Mouse (Mus musculus) lung, embryonic 16.5 days (tissue): Measurements from ENCODE around the gene Asic2. TPM values are rescaled to one million over a fixed set of nuclear protein-coding genes. Genes with fewer than 3 reads are reported as not detected.

Source experiments
- ATAC-seq: fragments of 200-750 bp; cut with Nextera tagmentation; 2 replicates; pipeline ENCODE4 v1.8.0; 2017; ENCODE audit warnings: low read depth, mild to moderate bottlenecking, moderate library complexity
- H3K27ac ChIP-seq: fragments of 300-500 bp; sonication (generic); 2 replicates; pipeline ENCODE4 v1.5.1; 2014; ENCODE audit warnings: mild to moderate bottlenecking, control low read depth, low read length
- H3K27me3 ChIP-seq: fragments of 300-500 bp; sonication (generic); 2 replicates; pipeline ENCODE4 v1.6.1; 2014; ENCODE audit warnings: low read depth, low read length, mixed read lengths; ENCODE audit not compliant: control insufficient read depth, insufficient read depth
- H3K36me3 ChIP-seq: fragments of 300-500 bp; sonication (generic); 2 replicates; pipeline ENCODE4 v1.6.1; 2014; ENCODE audit warnings: low read length; ENCODE audit not compliant: control insufficient read depth, insufficient read depth
- H3K4me1 ChIP-seq: fragments of 300-500 bp; sonication (generic); replicated peaks from 2 replicates; pipeline ENCODE4 v1.6.1; 2014; ENCODE audit warnings: low read length, mixed read lengths; ENCODE audit not compliant: control insufficient read depth, insufficient read depth
- H3K4me2 ChIP-seq: fragments of 300-500 bp; sonication (generic); 2 replicates; pipeline ENCODE4 v1.6.1; 2014; ENCODE audit warnings: low read depth, low read length, control low read depth
- H3K4me3 ChIP-seq: fragments of 300-500 bp; sonication (generic); 2 replicates; pipeline ENCODE4 v1.5.1; 2014; ENCODE audit warnings: mild to moderate bottlenecking, low read length, control low read depth
- H3K9ac ChIP-seq: fragments of 300-500 bp; sonication (generic); 2 replicates; pipeline ENCODE4 v1.6.1; 2014; ENCODE audit warnings: low read length, control low read depth
- H3K9me3 ChIP-seq: fragments of 300-500 bp; sonication (generic); 2 replicates; pipeline ENCODE4 v1.6.1; 2016; ENCODE audit warnings: low read length; ENCODE audit not compliant: control insufficient read depth
- WGBS: fragments of 180-500 bp; shearing (Covaris S2); extraction: QIAGEN DNeasy Blood & Tissue Kit; methylation state at CpG from one replicate; pipeline ENCODE4 v1.1.7; 2014; 5-methylcytosine and 5-hydroxymethylcytosine counted together
- polyA plus RNA-seq: library from polyadenylated mRNA; unstranded; fragments of >200 nt; fragmentation: Nextera tagmentation; extraction: Ambion mirVana; gene quantifications from 2 replicates; pipeline ENCODE4 v1.2.1, GENCODE M21; 2015

The Asic2 gene
- polyA plus RNA-seq, 1 experiment from 2014 or later: 0.31 TPM

DNA sequence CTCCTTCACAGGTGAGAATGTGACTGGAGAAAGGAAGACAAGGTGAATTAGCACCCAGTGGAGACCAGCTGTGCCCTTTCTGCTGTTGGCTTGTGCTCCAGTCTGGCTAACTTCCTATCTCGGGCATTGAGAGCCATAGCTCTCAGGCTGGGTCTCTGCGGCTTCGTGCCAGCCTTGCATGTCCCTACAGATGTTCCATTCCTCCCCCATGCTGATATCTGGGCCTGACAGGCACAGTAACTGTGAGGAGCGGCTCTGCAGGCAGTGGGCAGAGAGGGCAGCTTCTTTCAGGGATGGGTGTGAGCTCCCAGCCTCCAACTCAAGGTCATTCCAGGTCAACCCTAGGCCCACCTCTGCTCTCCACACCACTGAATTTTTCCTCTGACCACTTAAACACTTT lies 31.2 kb upstream of the Asic2 start:
- Histone ChIP-seq H3K4me1 (no peaks in the 10 kb centered on the region), H3K9ac (no peak overlapping the region), H3K4me2 (no peak overlapping the region), H3K4me3 (no peak overlapping the region), H3K9me3 (no peaks in the 10 kb centered on the region), H3K27me3 (no peaks in the 10 kb centered on the region), H3K36me3 (no peaks in the 10 kb centered on the region), H3K27ac (no peak overlapping the region)
- no peak for ATAC-seq
- WGBS: 74% methylated on average over 4 of the region's 4 CpGs

DNA sequence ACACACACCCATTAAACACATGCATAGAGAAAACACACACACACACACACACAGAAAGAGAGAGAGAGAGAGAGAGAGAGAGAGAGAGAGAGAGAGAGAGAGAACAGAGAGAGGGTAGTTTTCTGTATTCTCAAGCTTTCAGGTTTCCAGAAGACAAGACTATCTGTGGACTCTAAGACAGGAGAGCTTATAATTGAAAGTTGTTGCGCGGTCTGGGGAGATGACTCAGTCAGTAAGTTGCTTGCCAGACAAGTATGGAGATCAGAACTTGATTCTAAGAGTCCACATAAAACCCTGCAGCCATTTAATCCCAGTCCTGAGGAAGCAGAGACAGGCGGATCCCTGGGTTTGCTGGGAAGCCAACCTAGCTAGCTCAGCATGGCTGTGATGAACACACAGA lies 30.4 kb upstream of the Asic2 start:
- Histone ChIP-seq H3K36me3 (no peaks in the 10 kb centered on the region), H3K9me3 (no peaks in the 10 kb centered on the region), H3K4me3 (no peak overlapping the region), H3K27ac (no peak overlapping the region), H3K27me3 (no peaks in the 10 kb centered on the region), H3K9ac (no peak overlapping the region), H3K4me2 (no peak overlapping the region), H3K4me1 (no peaks in the 10 kb centered on the region)
- WGBS: 83% methylated on average over 3 of the region's 3 CpGs
- no peak for ATAC-seq

DNA sequence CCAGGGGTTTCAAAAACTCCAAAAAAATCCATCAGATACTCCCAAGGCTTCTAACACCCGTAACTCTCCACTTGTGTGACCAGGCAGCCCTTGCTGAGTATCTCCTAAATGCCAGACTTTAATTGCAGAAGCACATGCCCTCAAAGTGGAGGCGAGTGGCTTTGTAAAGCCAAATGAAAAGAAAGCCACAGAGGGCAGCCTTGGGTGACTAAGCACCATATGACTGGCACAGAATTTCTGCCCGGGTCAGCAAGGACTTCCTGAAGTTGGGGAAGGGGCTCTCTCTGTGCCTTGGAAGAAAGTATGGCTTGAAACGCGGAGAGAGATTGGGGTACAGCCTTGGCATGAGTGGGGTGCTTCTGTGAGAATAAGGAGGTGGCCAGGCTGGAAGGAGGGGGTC lies 28.8 kb upstream of the Asic2 start:
- Histone ChIP-seq H3K27ac (no peak overlapping the region), H3K27me3 (no peaks in the 10 kb centered on the region), H3K9me3 (no peaks in the 10 kb centered on the region), H3K36me3 (no peaks in the 10 kb centered on the region), H3K9ac (no peak overlapping the region), H3K4me2 (no peak overlapping the region), H3K4me3 (no peak overlapping the region), H3K4me1 (no peaks in the 10 kb centered on the region)
- ATAC-seq: no peak
- 81% methylated on average over 5 of the region's 5 CpGs for WGBS

DNA sequence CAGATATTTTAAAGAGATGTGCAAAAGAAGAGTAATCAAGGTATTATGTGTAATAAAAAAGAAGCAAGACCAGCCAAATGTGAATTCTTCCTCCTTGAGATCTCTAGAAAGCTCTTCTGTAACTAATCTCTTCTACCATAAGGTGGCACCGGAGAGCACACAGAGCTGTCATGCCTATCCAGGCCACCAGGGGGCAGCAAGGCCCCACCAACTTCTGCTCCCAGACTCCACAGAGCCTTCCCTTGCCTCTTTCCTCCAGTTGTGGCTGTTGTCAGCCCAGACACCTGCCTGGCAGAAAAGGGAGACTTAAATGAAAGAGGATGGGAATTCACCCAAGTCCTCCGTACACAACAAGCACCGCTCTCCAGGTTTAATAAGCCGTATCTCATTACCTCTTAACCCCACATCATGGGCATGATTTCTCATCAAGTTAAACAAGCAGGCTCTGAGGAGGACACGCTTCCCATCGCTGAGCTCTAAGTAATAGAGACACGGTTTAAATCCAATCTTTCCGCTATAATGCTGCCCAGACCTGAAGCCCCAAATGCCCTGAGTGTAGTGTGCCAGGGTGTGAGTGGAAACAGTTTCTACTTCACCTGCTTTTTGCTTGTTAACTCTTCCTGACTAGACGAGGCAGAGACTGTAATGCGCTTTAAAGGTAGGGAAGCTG lies 28.1 kb upstream of the Asic2 start:
- Histone ChIP-seq H3K4me3 (no peak overlapping the region), H3K36me3 (no peaks in the 10 kb centered on the region), H3K9ac (no peak overlapping the region), H3K9me3 (no peaks in the 10 kb centered on the region), H3K4me2 (no peak overlapping the region), H3K27ac (no peak overlapping the region), H3K4me1 (no peaks in the 10 kb centered on the region), H3K27me3 (no peaks in the 10 kb centered on the region)
- ATAC-seq: 0 out of 2 replicates have a peak, but pooled peaks have one; percentile 38
- 63% methylated on average over 10 of the region's 10 CpGs for WGBS

DNA sequence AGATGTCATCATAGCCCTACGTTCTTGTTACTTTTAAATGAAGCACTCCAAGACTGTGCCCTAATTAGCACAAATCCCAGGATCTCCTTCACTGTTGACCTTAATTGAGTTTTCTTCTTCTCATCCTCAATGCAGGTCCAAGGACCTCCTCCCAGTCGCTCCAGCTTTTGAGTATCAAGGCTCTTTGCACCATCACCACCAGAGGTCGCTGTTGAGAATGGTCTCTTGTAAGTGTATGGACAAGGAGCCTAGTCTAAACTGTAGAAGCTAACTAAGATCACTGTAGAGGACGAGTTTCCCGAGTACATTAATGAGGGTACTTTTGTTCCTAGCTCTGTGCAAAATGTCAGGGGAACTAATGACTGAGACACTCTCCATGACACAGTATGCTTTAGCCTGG lies 14.9 kb upstream of the Asic2 start:
- Histone ChIP-seq H3K4me1 (no peaks in the 10 kb centered on the region), H3K27ac (no peak overlapping the region), H3K36me3 (no peaks in the 10 kb centered on the region), H3K27me3 (no peaks in the 10 kb centered on the region), H3K9ac (no peak overlapping the region), H3K4me3 (no peak overlapping the region), H3K4me2 (no peak overlapping the region), H3K9me3 (no peaks in the 10 kb centered on the region)
- WGBS: 41% methylated on average over 5 of the region's 5 CpGs
- ATAC-seq: peak; percentile 15; the same call in 1 of the 2 replicates

DNA sequence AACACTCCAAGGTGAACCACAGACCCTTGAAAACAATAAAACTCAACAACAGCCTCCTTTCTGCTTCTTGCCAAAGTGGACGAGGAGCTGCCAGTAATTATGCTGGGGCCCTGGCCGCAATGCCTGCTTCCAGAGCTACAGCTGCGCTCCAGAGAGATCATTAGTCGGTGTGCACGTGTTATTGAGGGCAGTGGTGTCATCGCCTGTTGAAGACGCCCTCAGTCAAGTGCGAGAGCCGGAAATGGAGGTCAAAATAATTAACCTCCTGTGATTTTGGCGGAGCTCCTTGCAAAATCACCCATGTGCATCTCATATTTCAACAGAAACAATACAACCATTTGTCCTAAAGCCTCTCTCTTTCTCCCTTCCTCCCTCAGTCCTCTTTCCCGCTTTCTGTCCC lies 13.9 kb upstream of the Asic2 start:
- Histone ChIP-seq H3K4me2 (no peak overlapping the region), H3K36me3 (no peaks in the 10 kb centered on the region), H3K9ac (no peak overlapping the region), H3K27ac (no peak overlapping the region), H3K4me3 (no peak overlapping the region), H3K4me1 (no peaks in the 10 kb centered on the region), H3K27me3 (no peaks in the 10 kb centered on the region), H3K9me3 (no peaks in the 10 kb centered on the region)
- 0 out of 2 replicates have a peak, but pooled peaks have one; percentile 49 for ATAC-seq
- WGBS: 32% methylated on average over 11 of the region's 11 CpGs

DNA sequence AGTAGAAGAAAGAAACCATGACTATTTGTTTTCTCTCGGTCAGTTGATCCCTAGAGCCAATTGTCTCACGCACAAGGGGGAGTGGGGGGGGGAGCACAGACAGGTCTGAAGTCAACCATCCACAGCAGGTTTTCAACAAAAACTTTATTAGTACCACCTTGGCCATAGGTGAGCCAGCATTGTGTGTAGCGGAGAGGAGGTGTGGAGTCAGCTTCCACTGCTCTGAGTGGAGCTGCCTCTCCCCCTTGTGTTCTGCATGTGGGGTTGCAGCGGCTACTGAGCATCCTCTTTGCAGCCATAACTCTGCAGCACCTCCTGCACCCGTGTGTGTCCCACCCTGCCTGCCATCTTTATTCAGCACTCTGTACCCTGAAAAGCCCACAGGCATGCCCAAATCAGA lies 6.3 kb upstream of the Asic2 start:
- no peak for ATAC-seq
- Histone ChIP-seq H3K4me2 (no peak overlapping the region), H3K4me3 (no peak overlapping the region), H3K4me1 (no peaks in the 10 kb centered on the region), H3K9me3 (no peaks in the 10 kb centered on the region), H3K27me3 (peaks cover 4% of the 10 kb centered on the region; the same call in 1 of the 2 replicates), H3K9ac (no peak overlapping the region), H3K36me3 (no peaks in the 10 kb centered on the region), H3K27ac (no peak overlapping the region)
- 27% methylated on average over 5 of the region's 5 CpGs for WGBS

DNA sequence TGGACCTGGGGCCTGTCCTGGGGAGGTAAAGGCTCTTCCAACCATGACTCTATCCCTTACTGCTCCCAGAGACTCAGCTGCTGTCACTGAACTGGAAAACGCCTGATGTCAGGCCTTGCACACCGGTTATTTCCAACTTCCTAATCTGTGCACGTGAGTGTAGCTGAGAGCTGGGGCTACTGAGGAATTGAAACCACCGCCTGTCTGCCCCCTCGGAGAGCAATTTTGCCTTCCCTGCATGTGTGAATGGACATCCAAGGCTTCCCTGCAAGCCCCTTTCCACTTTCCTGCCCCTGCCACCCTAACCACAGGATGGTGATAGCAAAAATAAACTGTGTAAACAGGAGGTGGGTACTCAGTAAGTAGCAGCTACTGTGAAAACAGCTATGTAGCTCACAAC lies 5.4 kb upstream of the Asic2 start:
- H3K27me3 ChIP-seq: peaks cover 9% of the 10 kb centered on the region
- WGBS: 48% methylated on average over 5 of the region's 5 CpGs

DNA sequence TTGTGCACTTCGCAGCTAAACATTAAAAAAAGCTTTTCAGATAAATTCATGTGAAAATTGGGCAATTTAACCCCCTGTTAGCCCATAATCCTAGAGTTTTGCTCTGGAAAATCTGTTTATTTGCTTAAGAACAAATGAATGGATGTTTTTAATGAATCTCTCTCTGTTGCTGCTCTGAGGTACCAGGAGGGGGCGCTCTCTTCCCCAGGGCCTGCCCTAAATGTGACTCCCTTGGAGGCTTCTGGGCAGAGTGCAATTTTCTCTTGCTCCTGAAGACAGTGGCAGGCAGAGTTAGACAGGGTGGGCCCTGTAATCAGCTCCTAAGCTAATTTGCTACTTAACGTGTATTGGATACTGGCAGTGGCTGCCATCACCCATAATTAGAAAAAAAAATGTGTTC lies 3.8 kb upstream of the Asic2 start:
- H3K36me3 ChIP-seq: no peaks in the 10 kb centered on the region
- H3K9ac ChIP-seq: no peak overlapping the region
- ATAC-seq: no peak
- H3K4me3 ChIP-seq: no peak overlapping the region
- 43% methylated on average over 3 of the region's 3 CpGs for WGBS
- H3K4me2 ChIP-seq: no peak overlapping the region
- H3K9me3 ChIP-seq: no peaks in the 10 kb centered on the region
- H3K4me1 ChIP-seq: no peaks in the 10 kb centered on the region
- H3K27me3 ChIP-seq: peaks cover 18% of the 10 kb centered on the region
- H3K27ac ChIP-seq: no peak overlapping the region

More for the DNA sequence above, 5.4 kb upstream of the Asic2 start:
- H3K9ac ChIP-seq: no peak overlapping the region
- H3K4me3 ChIP-seq: no peak overlapping the region
- H3K9me3 ChIP-seq: no peaks in the 10 kb centered on the region
- no peak for ATAC-seq
- no peak overlapping the region for H3K4me2 ChIP-seq
- no peaks in the 10 kb centered on the region for H3K36me3 ChIP-seq
- no peak overlapping the region for H3K27ac ChIP-seq
- no peaks in the 10 kb centered on the region for H3K4me1 ChIP-seq
